ENCODE assay signal across 8 mouse cellular contexts in the genomic region with DNA sequence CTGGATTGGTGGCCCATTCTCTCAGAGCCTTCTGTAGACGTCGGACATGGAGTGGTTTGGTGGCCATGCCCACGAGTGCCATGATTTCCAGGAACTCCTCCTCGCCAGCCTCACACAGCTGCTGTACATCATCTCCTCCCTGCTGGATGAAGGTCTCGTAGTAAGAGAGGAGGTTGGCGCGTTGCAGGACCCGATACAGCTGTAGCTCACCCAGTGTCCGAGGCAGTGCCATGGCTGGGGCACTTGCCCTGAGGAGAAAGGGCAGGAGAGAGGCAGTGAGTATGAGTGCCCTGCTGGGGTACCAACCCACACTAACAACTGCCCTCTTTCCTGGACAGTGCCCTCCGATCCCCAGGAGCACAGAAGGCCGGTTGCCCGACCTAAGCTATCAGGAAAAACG. TPM values are rescaled to one million over a fixed set of nuclear protein-coding genes. Genes with fewer than 3 reads are reported as not detected.
DNase-seq lines count a peak whose midpoint lies in the region; ATAC-seq and TF ChIP-seq lines count a peak whose summit lies in the region.

No protein-coding gene starts in this region.

- no peak overlapping the region for H3K27ac ChIP-seq in liver, adult 2 months (replicated peaks; ENCODE audit: insufficient read depth, low read depth, low read length)
- H3K27ac ChIP-seq in embryonic facial prominence, embryonic 10.5 days (replicated peaks): no peak overlapping the region
- H3K27ac ChIP-seq in hindbrain, embryonic 13.5 days: no peak overlapping the region
- H3K27ac ChIP-seq in midbrain, embryonic 14.5 days (replicated peaks; ENCODE audit: low read depth, low read length): no peak overlapping the region

- WGBS in liver, adult 2 months: 58% methylated on average over 13 of the region's 13 CpGs
- 20% methylated on average over 13 of the region's 13 CpGs for WGBS in embryonic facial prominence, embryonic 10.5 days
- 11% methylated on average over 13 of the region's 13 CpGs for WGBS in hindbrain, embryonic 13.5 days
- WGBS in midbrain, embryonic 14.5 days: 13% methylated on average over 13 of the region's 13 CpGs

- no peaks in the 10 kb centered on the region for H3K27me3 ChIP-seq in liver, adult 2 months (ENCODE audit: control insufficient read depth, insufficient read depth, low read length)
- peaks cover 81% of the 10 kb centered on the region for H3K27me3 ChIP-seq in embryonic facial prominence, embryonic 10.5 days (replicated peaks; ENCODE audit: low read depth, poor library complexity, severe bottlenecking)
- H3K27me3 ChIP-seq in hindbrain, embryonic 13.5 days: peaks cover 96% of the 10 kb centered on the region
- H3K27me3 ChIP-seq in midbrain, embryonic 14.5 days (ENCODE audit: control insufficient read depth, insufficient read depth, low read length): peaks cover 76% of the 10 kb centered on the region

- peaks cover 9% of the 10 kb centered on the region; the same call in 1 of the 2 replicates for H3K79me2 ChIP-seq in liver, adult 2 months (ENCODE audit: control insufficient read depth, insufficient read depth, low read length)

- peaks cover 18% of the 10 kb centered on the region for H3K4me1 ChIP-seq in liver, adult 2 months (ENCODE audit: control insufficient read depth, insufficient read depth, low read length)
- peaks cover 97% of the 10 kb centered on the region for H3K4me1 ChIP-seq in embryonic facial prominence, embryonic 10.5 days
- peaks cover 72% of the 10 kb centered on the region for H3K4me1 ChIP-seq in hindbrain, embryonic 13.5 days (replicated peaks)
- peaks cover 10% of the 10 kb centered on the region; the same call in 1 of the 2 replicates for H3K4me1 ChIP-seq in midbrain, embryonic 14.5 days (ENCODE audit: control insufficient read depth, insufficient read depth, low read length)

- no peak for DNase-seq in liver, adult 2 months (ENCODE audit: extremely low read depth, low read depth, low spot score)
- DNase-seq in liver: no peak
- no peak for DNase-seq in embryonic facial prominence, embryonic 10.5 days (ENCODE audit: low spot score)
- no peak for DNase-seq in midbrain, embryonic 14.5 days
- DNase-seq in gastrocnemius, postnatal 10 days: no peak
- no peak for DNase-seq in left cerebral cortex, postnatal 14 days (ENCODE audit: low spot score in 2 of 2)

- intact Hi-C loops in left cerebral cortex, postnatal 14 days (cut with DNase I): no loop called here

- no peak for TF ChIP-seq POLR2A in liver, adult 2 months (IDR thresholded peaks at IDR 0.05; ENCODE audit: extremely low read depth, insufficient read depth, low read length)

- H3K4me3 ChIP-seq in liver, adult 2 months (ENCODE audit: insufficient read depth, low read depth, low read length): no peak overlapping the region
- H3K4me3 ChIP-seq in embryonic facial prominence, embryonic 10.5 days: peak overlapping the region; percentile 70
- H3K4me3 ChIP-seq in hindbrain, embryonic 13.5 days: peak overlapping the region; percentile 50; the same call in 1 of the 2 replicates
- H3K4me3 ChIP-seq in midbrain, embryonic 14.5 days (replicated peaks; ENCODE audit: low read depth, low read length): no peak overlapping the region

- H3K9me3 ChIP-seq in embryonic facial prominence, embryonic 10.5 days: no peaks in the 10 kb centered on the region
- no peaks in the 10 kb centered on the region for H3K9me3 ChIP-seq in hindbrain, embryonic 13.5 days
- H3K9me3 ChIP-seq in midbrain, embryonic 14.5 days (ENCODE audit: control insufficient read depth, low read length): no peaks in the 10 kb centered on the region

- no peak for ATAC-seq in hindbrain, embryonic 13.5 days (ENCODE audit: low FRiP score)
- ATAC-seq in midbrain, embryonic 14.5 days (ENCODE audit: low FRiP score, low TSS enrichment): no peak
- ATAC-seq in activated CD4-positive, CD25-positive, alpha-beta regulatory T cell, adult 4 months: no peak

- H3K4me2 ChIP-seq in hindbrain, embryonic 13.5 days: peak overlapping the region; percentile 75
- peak overlapping the region; percentile 94; the same call in 1 of the 2 replicates for H3K4me2 ChIP-seq in midbrain, embryonic 14.5 days (ENCODE audit: low read length)

- no peak for TF ChIP-seq CTCF in liver, adult 2 months (IDR thresholded peaks at IDR 0.05; ENCODE audit: low read depth, low read length)

- H3K36me3 ChIP-seq in liver, adult 2 months (ENCODE audit: control insufficient read depth, insufficient read depth, low read length): peaks cover 5% of the 10 kb centered on the region
- peaks cover 50% of the 10 kb centered on the region for H3K36me3 ChIP-seq in embryonic facial prominence, embryonic 10.5 days (replicated peaks)
- no peaks in the 10 kb centered on the region for H3K36me3 ChIP-seq in hindbrain, embryonic 13.5 days
- no peaks in the 10 kb centered on the region for H3K36me3 ChIP-seq in midbrain, embryonic 14.5 days (ENCODE audit: control insufficient read depth, insufficient read depth, low read length)

- H3K9ac ChIP-seq in liver, adult 2 months (ENCODE audit: low read depth, low read length): peak overlapping the region; percentile 5; the same call in 1 of the 2 replicates
- H3K9ac ChIP-seq in hindbrain, embryonic 13.5 days: no peak overlapping the region
- no peak overlapping the region for H3K9ac ChIP-seq in midbrain, embryonic 14.5 days (replicated peaks; ENCODE audit: low read length)

RNA-seq across cellular contexts. Expression of a gene that starts 1.8 kb away (rescaled TPM):
- total RNA-seq in liver, adult 2 months (2014; rRNA removed): 5.5 and 6.3 TPM in 2 replicates
- 2.0 and 2.7 TPM in 2 replicates for polyA plus RNA-seq in liver, adult 2 months (2012; rRNA removed)
- 10.0 and 10.7 TPM in 2 replicates for polyA plus RNA-seq in embryonic facial prominence, embryonic 10.5 days (2016; fragmentation: Nextera tagmentation; extraction: Ambion mirVana)
- 3.9 and 4.0 TPM in 2 replicates for polyA plus RNA-seq in hindbrain, embryonic 13.5 days (2015; fragmentation: Nextera tagmentation; extraction: Ambion mirVana)
- polyA plus RNA-seq in midbrain, embryonic 14.5 days (2014; fragmentation: Nextera tagmentation; extraction: Ambion mirVana): 2.6 and 3.5 TPM in 2 replicates
- total RNA-seq in gastrocnemius, postnatal 10 days (2021): 1 to 10 TPM; 2.8 to 5.3 TPM
- 1 to 10 TPM; 3.9 to 4.6 TPM for total RNA-seq in left cerebral cortex, postnatal 14 days (2021)
- polyA plus RNA-seq in activated CD4-positive, CD25-positive, alpha-beta regulatory T cell, adult 4 months (2017; shearing (Covaris generic)): 1 to 10 TPM; 4.7 to 5.8 TPM

RNA-seq across cellular contexts. Expression of a gene that starts 3.5 kb away (rescaled TPM):
- 8.9 and 13.4 TPM in 2 replicates for total RNA-seq in liver, adult 2 months (2014; rRNA removed)
- 16.0 and 16.6 TPM in 2 replicates for polyA plus RNA-seq in liver, adult 2 months (2012; rRNA removed)
- 11.6 and 12.1 TPM in 2 replicates for polyA plus RNA-seq in embryonic facial prominence, embryonic 10.5 days (2016; fragmentation: Nextera tagmentation; extraction: Ambion mirVana)
- polyA plus RNA-seq in hindbrain, embryonic 13.5 days (2015; fragmentation: Nextera tagmentation; extraction: Ambion mirVana): 2.3 and 3.3 TPM in 2 replicates
- polyA plus RNA-seq in midbrain, embryonic 14.5 days (2014; fragmentation: Nextera tagmentation; extraction: Ambion mirVana): 0.93 and 1.2 TPM in 2 replicates
- 10 to 100 TPM in 1 of 2 experiments, 1 to 10 TPM in 1; 7.0 to 13.2 TPM for total RNA-seq in gastrocnemius, postnatal 10 days (2021)
- total RNA-seq in left cerebral cortex, postnatal 14 days (2021): 10 to 100 TPM; 35.2 to 40.7 TPM
- polyA plus RNA-seq in activated CD4-positive, CD25-positive, alpha-beta regulatory T cell, adult 4 months (2017; shearing (Covaris generic)): 10 to 100 TPM in 1 of 2 experiments, 1 to 10 TPM in 1; 7.4 to 10.2 TPM

RNA-seq across cellular contexts. Expression of a gene that starts 22.1 kb away (rescaled TPM):
- total RNA-seq in liver, adult 2 months (2014; rRNA removed): 27.7 and 29.1 TPM in 2 replicates
- 29.4 and 44.7 TPM in 2 replicates for polyA plus RNA-seq in liver, adult 2 months (2012; rRNA removed)
- 10.4 and 11.5 TPM in 2 replicates for polyA plus RNA-seq in embryonic facial prominence, embryonic 10.5 days (2016; fragmentation: Nextera tagmentation; extraction: Ambion mirVana)
- 4.9 and 5.0 TPM in 2 replicates for polyA plus RNA-seq in hindbrain, embryonic 13.5 days (2015; fragmentation: Nextera tagmentation; extraction: Ambion mirVana)
- 1.4 and 4.0 TPM in 2 replicates for polyA plus RNA-seq in midbrain, embryonic 14.5 days (2014; fragmentation: Nextera tagmentation; extraction: Ambion mirVana)
- 10 to 100 TPM; 15.8 to 24.4 TPM for total RNA-seq in gastrocnemius, postnatal 10 days (2021)
- 1 to 10 TPM; 8.6 to 10.0 TPM for total RNA-seq in left cerebral cortex, postnatal 14 days (2021)
- polyA plus RNA-seq in activated CD4-positive, CD25-positive, alpha-beta regulatory T cell, adult 4 months (2017; shearing (Covaris generic)): 100 to 1,000 TPM; 119 to 157 TPM

RNA-seq across cellular contexts. Expression of a gene that starts 40.1 kb away (rescaled TPM):
- 0.18 TPM in 1 of 2 replicates, not detected in the other for total RNA-seq in liver, adult 2 months (2014; rRNA removed)
- 0.02 TPM in 1 of 2 replicates, not detected in the other for polyA plus RNA-seq in liver, adult 2 months (2012; rRNA removed)
- polyA plus RNA-seq in embryonic facial prominence, embryonic 10.5 days (2016; fragmentation: Nextera tagmentation; extraction: Ambion mirVana): 0.54 and 0.71 TPM in 2 replicates
- polyA plus RNA-seq in hindbrain, embryonic 13.5 days (2015; fragmentation: Nextera tagmentation; extraction: Ambion mirVana): 0.43 and 0.74 TPM in 2 replicates
- polyA plus RNA-seq in midbrain, embryonic 14.5 days (2014; fragmentation: Nextera tagmentation; extraction: Ambion mirVana): 0.62 TPM in 1 of 2 replicates, not detected in the other
- under 1 TPM; 0.21 to 0.54 TPM for total RNA-seq in gastrocnemius, postnatal 10 days (2021)
- under 1 TPM; 0.21 to 0.51 TPM for total RNA-seq in left cerebral cortex, postnatal 14 days (2021)
- polyA plus RNA-seq in activated CD4-positive, CD25-positive, alpha-beta regulatory T cell, adult 4 months (2017; shearing (Covaris generic)): not detected

RNA-seq across cellular contexts. Expression of a gene that starts 43.9 kb away (rescaled TPM):
- total RNA-seq in liver, adult 2 months (2014; rRNA removed): 193 and 278 TPM in 2 replicates
- 354 and 373 TPM in 2 replicates for polyA plus RNA-seq in liver, adult 2 months (2012; rRNA removed)
- 66.6 and 70.6 TPM in 2 replicates for polyA plus RNA-seq in embryonic facial prominence, embryonic 10.5 days (2016; fragmentation: Nextera tagmentation; extraction: Ambion mirVana)
- polyA plus RNA-seq in hindbrain, embryonic 13.5 days (2015; fragmentation: Nextera tagmentation; extraction: Ambion mirVana): 101 and 108 TPM in 2 replicates
- polyA plus RNA-seq in midbrain, embryonic 14.5 days (2014; fragmentation: Nextera tagmentation; extraction: Ambion mirVana): 110 and 131 TPM in 2 replicates
- 100 to 1,000 TPM; 105 to 132 TPM for total RNA-seq in gastrocnemius, postnatal 10 days (2021)
- total RNA-seq in left cerebral cortex, postnatal 14 days (2021): 100 to 1,000 TPM; 285 to 305 TPM
- under 1 TPM in 1 of 2 experiments, not detected in 1; 0.57 TPM for polyA plus RNA-seq in activated CD4-positive, CD25-positive, alpha-beta regulatory T cell, adult 4 months (2017; shearing (Covaris generic))

Comparison
In these comparisons a context has a peak if more than half of its experiments do, and no peak if none do; other contexts are left out.
1. H3K4me3 ChIP-seq: peak in embryonic facial prominence, embryonic 10.5 days (single experiment) and hindbrain, embryonic 13.5 days (single experiment); none in liver, adult 2 months (single experiment) and midbrain, embryonic 14.5 days (single experiment).